Mouse (Mus musculus): ENCODE data around the gene Ap1m2. TPM values are rescaled to one million over a fixed set of nuclear protein-coding genes. Genes with fewer than 3 reads are reported as not detected.

Ap1m2 gene
- total and polyA plus RNA-seq, 3 experiments = 0.73 to 1.0 TPM; not detected in 1

DNA sequence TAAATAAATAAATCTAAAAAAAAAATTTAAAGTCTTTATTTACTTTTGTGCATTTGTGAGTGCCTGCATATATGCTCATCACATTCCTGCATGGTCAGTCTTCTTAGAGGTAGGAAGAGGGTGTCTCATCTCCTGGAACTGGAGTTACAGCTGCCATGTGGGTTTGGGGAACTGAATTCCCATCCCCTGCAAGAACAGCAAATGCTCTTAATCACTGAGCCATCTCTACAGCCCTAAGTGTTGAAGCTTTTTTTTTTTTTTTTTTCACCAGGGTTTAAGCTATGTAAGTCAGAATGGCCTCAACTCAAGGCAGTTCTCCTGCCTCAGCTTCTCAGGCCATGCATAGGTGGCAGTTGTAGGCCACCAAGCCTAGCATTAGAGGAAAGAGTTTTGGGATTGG lies 22.6 kb upstream of the Ap1m2 start:
- Histone ChIP-seq H3K27me3 (ENCODE audit: control insufficient read depth in 1 of 2, insufficient read depth in 2 of 2, low read length in 2 of 2) (no peaks in the 10 kb centered on the region), H3K9me3 (replicated peaks; ENCODE audit: insufficient read depth, low read length) (no peaks in the 10 kb centered on the region), H3K9ac (ENCODE audit: control insufficient read depth, low read depth, low read length, poor library complexity, severe bottlenecking) (no peak overlapping the region), H3K27ac (ENCODE audit: control insufficient read depth, low read depth, low read length) (no peak overlapping the region), H3K4me3 (ENCODE audit: control insufficient read depth in 1 of 2, insufficient read depth in 1 of 2, low read depth in 2 of 2, low read length in 2 of 2) (no peak overlapping the region), H3K79me2 (ENCODE audit: control insufficient read depth, insufficient read depth, low read length, poor library complexity) (peaks cover 4% of the 10 kb centered on the region; the same call in 1 of the 2 replicates), H3K36me3 (ENCODE audit: control insufficient read depth in 1 of 2, insufficient read depth in 2 of 2, low read length in 2 of 2) (no peaks in the 10 kb centered on the region), H3K4me1 (ENCODE audit: control insufficient read depth in 1 of 2, insufficient read depth in 2 of 2, low read length in 2 of 2) (no peaks in the 10 kb centered on the region)
- no peak for DNase-seq (ENCODE audit: low read depth, low spot score)
- TF ChIP-seq E2F4 (IDR thresholded peaks at IDR 0.05; ENCODE audit: borderline replicate concordance, low read depth, low read length) (no peak), ZNF384 (IDR thresholded peaks at IDR 0.05; ENCODE audit: low read depth, low read length) (peak; percentile 70), KAT2A (conservative IDR thresholded peaks at IDR 0.05; ENCODE audit: low read depth, low read length) (0 out of 2 replicates have a peak, but pooled peaks have one; percentile 15)

DNA sequence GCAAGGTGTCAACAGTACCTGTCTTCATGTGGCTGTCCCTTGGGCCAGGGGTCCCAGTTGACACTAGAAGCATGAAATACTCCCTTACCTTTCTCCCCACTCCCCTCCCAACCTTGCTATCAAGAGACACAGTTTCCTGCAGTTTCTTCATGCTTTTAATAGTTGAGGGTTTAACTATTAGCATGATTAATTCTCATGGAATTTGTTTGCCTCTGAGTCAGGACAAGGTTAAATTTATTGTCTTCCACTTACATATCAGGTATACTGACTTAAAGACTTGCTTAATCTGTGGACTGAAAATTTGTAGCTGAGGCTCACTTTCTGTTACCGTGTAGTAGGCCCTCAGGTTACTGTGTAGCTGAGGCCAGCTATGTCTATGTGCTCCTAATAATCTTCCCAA lies 21.4 kb upstream of the Ap1m2 start:
- 0 out of 2 replicates have a peak, but pooled peaks have one; percentile 34 for TF ChIP-seq NELFE (IDR thresholded peaks at IDR 0.05; ENCODE audit: low read depth, low read length)
- 0 out of 2 replicates have a peak, but pooled peaks have one; percentile 4 for TF ChIP-seq USF1 (IDR thresholded peaks at IDR 0.05; ENCODE audit: low read depth, low read length)
- TF ChIP-seq BHLHE40 (IDR thresholded peaks at IDR 0.05; ENCODE audit: borderline replicate concordance, low read depth, low read length) = no peak
- TF ChIP-seq TCF12 (IDR thresholded peaks at IDR 0.05; ENCODE audit: low read depth, low read length) = no peak
- no peaks in the 10 kb centered on the region for H3K9me3 ChIP-seq (replicated peaks; ENCODE audit: insufficient read depth, low read length)
- no peak overlapping the region for H3K27ac ChIP-seq (ENCODE audit: control insufficient read depth, low read depth, low read length)
- peaks cover 0 to 6% of the 10 kb centered on the region in 2 experiments; a peak in 2 of 4 replicates for H3K36me3 ChIP-seq (ENCODE audit: control insufficient read depth in 1 of 2, insufficient read depth in 2 of 2, low read length in 2 of 2)
- H3K79me2 ChIP-seq (ENCODE audit: control insufficient read depth, insufficient read depth, low read length, poor library complexity) = peaks cover 7% of the 10 kb centered on the region; the same call in 1 of the 2 replicates
- H3K4me1 ChIP-seq (ENCODE audit: control insufficient read depth in 1 of 2, insufficient read depth in 2 of 2, low read length in 2 of 2) = peaks cover 4 to 5% of the 10 kb centered on the region in 2 experiments
- no peaks in the 10 kb centered on the region for H3K27me3 ChIP-seq (ENCODE audit: control insufficient read depth in 1 of 2, insufficient read depth in 2 of 2, low read length in 2 of 2)
- DNase-seq (ENCODE audit: low read depth, low spot score) = no peak
- no peak overlapping the region for H3K4me3 ChIP-seq (ENCODE audit: control insufficient read depth in 1 of 2, insufficient read depth in 1 of 2, low read depth in 2 of 2, low read length in 2 of 2)
- H3K9ac ChIP-seq (ENCODE audit: control insufficient read depth, low read depth, low read length, poor library complexity, severe bottlenecking) = no peak overlapping the region

DNA sequence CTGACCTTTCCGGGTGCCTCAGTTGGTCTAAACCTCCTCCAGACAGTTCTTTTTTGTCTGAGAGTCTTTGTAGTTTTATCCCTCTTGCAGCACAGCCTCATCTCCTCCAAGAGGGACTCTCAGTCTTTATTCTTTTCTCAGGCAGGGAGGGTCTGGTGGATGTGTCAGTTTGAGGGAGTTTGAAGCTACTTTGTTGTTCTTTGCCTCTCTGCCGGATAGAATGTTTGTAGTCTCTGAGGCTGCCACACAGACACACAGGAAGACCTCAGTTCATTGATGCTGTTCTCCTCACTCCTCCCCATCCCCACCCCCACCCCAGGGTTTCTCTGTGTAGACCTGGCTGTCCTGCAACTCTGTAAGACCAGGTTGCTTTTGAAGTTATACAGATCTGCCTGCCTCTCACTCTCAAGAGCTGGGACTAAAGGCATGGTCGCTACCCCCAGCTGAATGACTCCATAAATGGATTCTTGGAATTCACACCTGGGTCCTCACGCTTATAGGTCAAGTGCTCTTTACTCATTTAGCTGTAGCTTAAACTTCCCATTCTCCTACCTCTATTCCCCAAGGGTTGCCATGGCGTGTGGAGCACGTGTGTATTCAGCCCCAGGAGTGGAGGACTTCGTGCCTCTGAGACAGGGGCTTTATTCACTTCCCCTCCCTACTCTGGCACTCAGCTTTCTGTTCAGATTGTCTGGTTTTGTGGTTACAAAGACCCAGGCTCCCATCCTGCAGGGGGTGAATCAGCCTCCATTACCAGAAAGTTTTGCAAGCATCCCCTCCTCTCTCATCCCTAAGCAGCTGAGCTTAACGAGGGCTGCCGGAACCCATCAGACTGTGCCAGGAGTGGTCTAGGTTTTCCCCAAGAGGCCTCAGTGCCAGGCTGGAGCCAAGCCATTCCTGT lies 20.3 kb upstream of the Ap1m2 start:
- Histone ChIP-seq H3K9me3 (replicated peaks; ENCODE audit: insufficient read depth, low read length) (no peaks in the 10 kb centered on the region), H3K9ac (ENCODE audit: control insufficient read depth, low read depth, low read length, poor library complexity, severe bottlenecking) (no peak overlapping the region), H3K27me3 (ENCODE audit: control insufficient read depth in 1 of 2, insufficient read depth in 2 of 2, low read length in 2 of 2) (no peaks in the 10 kb centered on the region), H3K4me3 (ENCODE audit: control insufficient read depth in 1 of 2, insufficient read depth in 1 of 2, low read depth in 2 of 2, low read length in 2 of 2) (no peak overlapping the region), H3K27ac (ENCODE audit: control insufficient read depth, low read depth, low read length) (no peak overlapping the region), H3K36me3 (ENCODE audit: control insufficient read depth in 1 of 2, insufficient read depth in 2 of 2, low read length in 2 of 2) (peaks cover 0 to 13% of the 10 kb centered on the region in 2 experiments; a peak in 2 of 4 replicates), H3K79me2 (ENCODE audit: control insufficient read depth, insufficient read depth, low read length, poor library complexity) (peaks cover 7% of the 10 kb centered on the region; the same call in 1 of the 2 replicates), H3K4me1 (ENCODE audit: control insufficient read depth in 1 of 2, insufficient read depth in 2 of 2, low read length in 2 of 2) (peaks cover 14% of the 10 kb centered on the region in 2 experiments)
- no peak for TF ChIP-seq POLR2A (IDR thresholded peaks at IDR 0.05; ENCODE audit: control insufficient read depth in 1 of 2, insufficient read depth in 1 of 2, low read depth in 1 of 2, low read length in 2 of 2, poor library complexity in 1 of 2)
- no peak for TF ChIP-seq CHD1 (IDR thresholded peaks at IDR 0.05; ENCODE audit: low read depth, low read length)
- no peak for TF ChIP-seq NRF1 (IDR thresholded peaks at IDR 0.05; ENCODE audit: insufficient read depth, low read depth, low read length, poor library complexity, severe bottlenecking)
- TF ChIP-seq MAX (IDR thresholded peaks at IDR 0.05; ENCODE audit: low read length) = no peak
- no peak for TF ChIP-seq NELFE (IDR thresholded peaks at IDR 0.05; ENCODE audit: low read depth, low read length)
- no peak for DNase-seq (ENCODE audit: low read depth, low spot score)
